Mouse (Mus musculus) left cerebral cortex, adult 8-10 months (tissue): ENCODE measurements around the gene Atxn2l. TPM values are rescaled to one million over a fixed set of nuclear protein-coding genes. Genes with fewer than 3 reads are reported as not detected.

Experiments used
- DNase-seq, 2 experiments: peaks; one replicate each; pipeline ENCODE4 v3.0.0; 2022; ENCODE audit warnings: low spot score in 2 of 2
- total RNA-seq, 4 experiments: library from RNA; stranded (reverse); gene quantifications; 2 replicates each; pipeline ENCODE4 v1.2.4; 2022

The Atxn2l gene
- total RNA-seq, result 100 to 1,000 TPM in 3 of 4 experiments, 10 to 100 TPM in 1; 98.1 to 122 (median 112) TPM

- peak; percentile 97 to 98 for DNase-seq
Measured at GRCm38 (mm10) chr7:126503273-126503878, at the start of gene Atxn2l. Gene Atxn2l, minus strand, starts transcription at chr7:126503437.

- DNase-seq, result no peak
Measured at GRCm38 (mm10) chr7:126545631-126546030, 42.4 kb upstream of the Atxn2l start.

- no peak for DNase-seq
Measured at GRCm38 (mm10) chr7:126541661-126542060, 38.4 kb upstream of the Atxn2l start.

- no peak for DNase-seq
Measured at GRCm38 (mm10) chr7:126537820-126538585, 34.8 kb upstream of the Atxn2l start.

- DNase-seq, result no peak
Measured at GRCm38 (mm10) chr7:126536466-126536865, 33.2 kb upstream of the Atxn2l start.

- no peak for DNase-seq
Measured at GRCm38 (mm10) chr7:126535766-126536165, 32.5 kb upstream of the Atxn2l start.

- DNase-seq, result no peak
Measured at GRCm38 (mm10) chr7:126533434-126533833, 30.2 kb upstream of the Atxn2l start.

GRCm38 (mm10) chr7:126528166-126528577 lies 24.9 kb upstream of the Atxn2l start:
- peak in 1 of 2 experiments; percentile 15 for DNase-seq

GRCm38 (mm10) chr7:126523316-126523715 lies 20.1 kb upstream of the Atxn2l start:
- no peak for DNase-seq

GRCm38 (mm10) chr7:126519513-126519912 lies 16.3 kb upstream of the Atxn2l start:
- no peak for DNase-seq

- no peak for DNase-seq
Measured at GRCm38 (mm10) chr7:126518261-126518941, 15.2 kb upstream of the Atxn2l start.

- no peak for DNase-seq
Measured at GRCm38 (mm10) chr7:126511287-126511686, 8.1 kb upstream of the Atxn2l start.

- no peak for DNase-seq
Measured at GRCm38 (mm10) chr7:126507126-126507778, 4.0 kb upstream of the Atxn2l start.

GRCm38 (mm10) chr7:126504913-126505312 lies 1.7 kb upstream of the Atxn2l start:
- no peak for DNase-seq

GRCm38 (mm10) chr7:126502751-126503150 lies 486 bp downstream of the Atxn2l start:
- DNase-seq, result no peak

- DNase-seq, result peak; percentile 89 to 94
Measured at GRCm38 (mm10) chr7:126502023-126502741, 1.1 kb downstream of the Atxn2l start.

- DNase-seq, result no peak
Measured at GRCm38 (mm10) chr7:126501684-126502022, 1.6 kb downstream of the Atxn2l start.

- no peak for DNase-seq
Measured at GRCm38 (mm10) chr7:126499416-126499815, 3.8 kb downstream of the Atxn2l start.

- no peak for DNase-seq
Measured at GRCm38 (mm10) chr7:126497966-126498365, 5.3 kb downstream of the Atxn2l start.

- no peak for DNase-seq
Measured at GRCm38 (mm10) chr7:126496475-126496874, 6.8 kb downstream of the Atxn2l start.

- no peak for DNase-seq
Measured at GRCm38 (mm10) chr7:126494120-126494519, 9.1 kb downstream of the Atxn2l start.
